Mouse (Mus musculus): Measurements from ENCODE around the gene Thsd7a. TPM values are rescaled to one million over a fixed set of nuclear protein-coding genes. Genes with fewer than 3 reads are reported as not detected.

Gene Thsd7a
- total and polyA plus RNA-seq, 3 experiments = 0.30 TPM; not detected in 2

DNA sequence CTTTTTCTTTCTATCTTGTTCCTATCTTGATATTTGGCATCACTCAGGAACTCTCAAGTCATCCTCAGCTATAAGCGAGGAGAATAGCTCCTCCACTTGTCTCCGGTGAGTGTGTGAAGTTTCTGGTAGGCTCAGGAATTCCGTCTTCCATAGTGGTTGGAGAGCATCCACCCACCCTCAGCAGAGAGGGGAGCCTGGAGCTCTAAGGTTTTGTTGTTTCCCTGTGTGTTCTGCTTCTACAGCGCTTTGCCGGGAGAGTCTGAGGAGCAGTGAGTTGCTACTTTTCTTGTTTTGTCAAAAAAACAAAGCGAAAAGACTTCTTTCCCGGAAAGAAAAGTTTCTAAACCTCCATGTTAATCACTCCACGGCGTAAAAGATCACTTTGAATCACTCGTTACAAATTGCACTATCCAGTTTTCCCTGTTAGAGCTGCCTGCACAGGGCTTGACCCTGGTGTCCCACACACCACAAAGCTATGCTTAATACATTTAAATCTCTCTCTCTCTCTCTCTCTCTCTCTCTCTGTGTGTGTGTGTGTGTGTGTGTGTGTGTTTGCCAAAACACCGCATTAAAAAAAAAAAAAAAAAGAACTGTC, 1.3 kb downstream of the Thsd7a start:
- dilution Hi-C loops (cut with MboI; ENCODE audit: extremely low pct_ligation_motif_present, extremely low pct_unique_long_range_greater_than_20kb, low sequenced_read_pairs) = no loop called here
- DNase-seq (ENCODE audit: extremely low read depth) = no peak

DNA sequence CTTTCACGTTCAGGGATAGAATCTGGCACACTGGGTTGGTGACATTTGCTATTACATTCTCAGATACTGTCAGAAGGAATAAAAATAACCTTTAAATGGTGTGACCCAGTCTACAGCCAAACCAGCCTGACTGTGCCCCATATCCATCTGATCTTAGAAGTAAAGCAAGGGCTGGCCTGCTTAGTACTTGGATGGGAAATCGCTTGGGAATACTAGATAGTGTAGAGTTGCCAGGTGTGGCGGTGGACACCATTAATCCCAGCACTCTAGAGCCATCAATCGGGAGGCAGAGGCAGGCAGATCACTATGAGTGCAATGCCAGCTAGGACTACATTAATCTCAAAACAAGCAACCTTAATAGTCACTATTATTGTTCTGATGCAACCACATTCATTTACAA, 6.4 kb downstream of the Thsd7a start:
- Histone ChIP-seq H3K4me2 (ENCODE audit: insufficient read depth, low read depth, poor library complexity, severe bottlenecking) (no peak overlapping the region), H3K4me3 (replicated peaks in 1 of 3; ENCODE audit: low read depth in 2 of 3, low read length in 2 of 3, poor library complexity in 1 of 3) (no peak overlapping the region), H3K4me1 (ENCODE audit: control insufficient read depth in 1 of 2, insufficient read depth in 2 of 2) (no peaks in the 10 kb centered on the region), H3K36me3 (replicated peaks in 1 of 2; ENCODE audit: control insufficient read depth in 1 of 2, insufficient read depth in 1 of 2, low read length in 1 of 2) (no peaks in the 10 kb centered on the region), H3K9me3 (replicated peaks; ENCODE audit: low read length) (no peaks in the 10 kb centered on the region), H3K9ac (ENCODE audit: insufficient read depth, low read depth) (no peak overlapping the region), H3K79me2 (replicated peaks; ENCODE audit: control insufficient read depth, extremely low read depth, insufficient read depth, poor library complexity, severe bottlenecking) (no peaks in the 10 kb centered on the region), H3K27me3 (replicated peaks) (no peaks in the 10 kb centered on the region), H3K27ac (ENCODE audit: insufficient read depth, low read depth) (no peak overlapping the region)
- no peak for DNase-seq (ENCODE audit: extremely low read depth)
- in situ Hi-C loops (cut with MboI; ENCODE audit: low pct_ligation_motif_present, low pct_unique_long_range_greater_than_20kb, low sequenced_read_pairs) (no loop called here), dilution Hi-C loops (cut with MboI; ENCODE audit: extremely low pct_ligation_motif_present, extremely low pct_unique_long_range_greater_than_20kb, low sequenced_read_pairs) (no loop called here)
- TF ChIP-seq TBP (conservative IDR thresholded peaks at IDR 0.05; ENCODE audit: low read depth, low read length) (no peak), HCFC1 (IDR thresholded peaks at IDR 0.05; ENCODE audit: low read depth, low read length) (no peak), MAFK (IDR thresholded peaks at IDR 0.05; ENCODE audit: insufficient replicate concordance, low read length) (no peak), MAX (IDR thresholded peaks at IDR 0.05; ENCODE audit: low read length) (no peak)

More for the DNA sequence above, 1.3 kb downstream of the Thsd7a start:
- Histone ChIP-seq H3K9me3 (replicated peaks; ENCODE audit: low read length) (no peaks in the 10 kb centered on the region), H3K27ac (ENCODE audit: insufficient read depth, low read depth) (no peak overlapping the region), H3K4me2 (ENCODE audit: insufficient read depth, low read depth, poor library complexity, severe bottlenecking) (no peak overlapping the region), H3K79me2 (replicated peaks; ENCODE audit: control insufficient read depth, extremely low read depth, insufficient read depth, poor library complexity, severe bottlenecking) (no peaks in the 10 kb centered on the region), H3K9ac (ENCODE audit: insufficient read depth, low read depth) (no peak overlapping the region), H3K36me3 (replicated peaks in 1 of 2; ENCODE audit: control insufficient read depth in 1 of 2, insufficient read depth in 1 of 2, low read length in 1 of 2) (no peaks in the 10 kb centered on the region), H3K4me3 (replicated peaks in 1 of 3; ENCODE audit: low read depth in 2 of 3, low read length in 2 of 3, poor library complexity in 1 of 3) (no peak overlapping the region), H3K4me1 (ENCODE audit: control insufficient read depth in 1 of 2, insufficient read depth in 2 of 2) (no peaks in the 10 kb centered on the region), H3K27me3 (replicated peaks) (no peaks in the 10 kb centered on the region)
- TF ChIP-seq MXI1 (IDR thresholded peaks at IDR 0.05; ENCODE audit: low read depth, low read length) = no peak
- no peak for TF ChIP-seq POLR2AphosphoS2 (IDR thresholded peaks at IDR 0.05; ENCODE audit: low read depth, low read length)
- no peak for TF ChIP-seq E2F4 (IDR thresholded peaks at IDR 0.05; ENCODE audit: insufficient replicate concordance, low read depth, low read length)
- no peak for TF ChIP-seq UBTF (IDR thresholded peaks at IDR 0.05; ENCODE audit: low read depth, low read length)
- no peak for TF ChIP-seq IRF4 (IDR thresholded peaks at IDR 0.05; ENCODE audit: low read depth, low read length)
- no peak for TF ChIP-seq HCFC1 (IDR thresholded peaks at IDR 0.05; ENCODE audit: low read depth, low read length)
- TF ChIP-seq MEF2A (IDR thresholded peaks at IDR 0.05; ENCODE audit: borderline replicate concordance, low read depth, low read length) = no peak
- no peak for TF ChIP-seq CHD1 (IDR thresholded peaks at IDR 0.05; ENCODE audit: low read depth, low read length)
- TF ChIP-seq RAD21 (IDR thresholded peaks at IDR 0.05; ENCODE audit: low read depth, low read length) = no peak
- in situ Hi-C loops (cut with MboI; ENCODE audit: low pct_ligation_motif_present, low pct_unique_long_range_greater_than_20kb, low sequenced_read_pairs) = no loop called here

DNA sequence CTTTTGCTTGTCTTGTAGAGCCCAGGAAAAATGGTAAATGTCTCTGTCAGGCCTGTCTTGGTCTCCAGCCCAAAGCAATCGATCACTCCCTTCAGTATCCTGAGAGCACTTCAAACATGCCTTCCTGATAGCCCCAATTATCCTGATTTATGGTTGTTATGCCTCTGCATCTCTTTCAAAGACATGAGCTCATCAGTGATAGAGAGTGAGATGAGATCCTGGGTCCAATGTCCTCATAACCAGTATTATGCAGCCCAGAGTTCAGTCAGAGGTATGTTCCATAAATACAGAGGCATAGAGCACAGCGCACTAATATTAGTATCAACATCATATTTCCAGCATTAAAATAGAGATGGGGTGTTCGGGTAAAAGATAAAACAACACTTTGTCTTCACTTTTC, 15.3 kb downstream of the Thsd7a start:
- in situ Hi-C loops (cut with MboI; ENCODE audit: low pct_ligation_motif_present, low pct_unique_long_range_greater_than_20kb, low sequenced_read_pairs) = no loop called here
- H3K9ac ChIP-seq (ENCODE audit: insufficient read depth, low read depth) = no peak overlapping the region
- TF ChIP-seq SMC3 (IDR thresholded peaks at IDR 0.05; ENCODE audit: low read depth, low read length) (no peak), USF1 (IDR thresholded peaks at IDR 0.05; ENCODE audit: low read depth, low read length) (no peak), TBP (conservative IDR thresholded peaks at IDR 0.05; ENCODE audit: low read depth, low read length) (no peak), SIN3A (IDR thresholded peaks at IDR 0.05; ENCODE audit: low read length) (no peak), TCF12 (IDR thresholded peaks at IDR 0.05; ENCODE audit: low read depth, low read length) (no peak), MAFK (IDR thresholded peaks at IDR 0.05; ENCODE audit: insufficient replicate concordance, low read length) (no peak), RAD21 (IDR thresholded peaks at IDR 0.05; ENCODE audit: low read depth, low read length) (no peak), RCOR1 (conservative IDR thresholded peaks at IDR 0.05; ENCODE audit: low read depth, low read length) (no peak), POLR2A (IDR thresholded peaks at IDR 0.05; ENCODE audit: low read depth, low read length) (no peak), MAZ (IDR thresholded peaks at IDR 0.05; ENCODE audit: low read depth, low read length) (no peak), MYC (IDR thresholded peaks at IDR 0.05; ENCODE audit: low read depth, low read length) (no peak), ELF1 (IDR thresholded peaks at IDR 0.05; ENCODE audit: low read depth, low read length) (no peak), BHLHE40 (IDR thresholded peaks at IDR 0.05; ENCODE audit: low read depth, low read length) (no peak), CTCF (conservative IDR thresholded peaks at IDR 0.05 in 1 of 2, IDR thresholded peaks at IDR 0.05 in 1 of 2; ENCODE audit: low read depth in 2 of 2, low read length in 2 of 2) (no peak), NELFE (IDR thresholded peaks at IDR 0.05; ENCODE audit: low read depth, low read length) (no peak), KAT2A (IDR thresholded peaks at IDR 0.05; ENCODE audit: insufficient replicate concordance, low read length) (no peak), USF2 (conservative IDR thresholded peaks at IDR 0.05; ENCODE audit: low read depth, low read length) (no peak), HCFC1 (IDR thresholded peaks at IDR 0.05; ENCODE audit: low read depth, low read length) (no peak)

More for the DNA sequence above, 15.3 kb downstream of the Thsd7a start:
- Histone ChIP-seq H3K79me2 (replicated peaks; ENCODE audit: control insufficient read depth, extremely low read depth, insufficient read depth, poor library complexity, severe bottlenecking) (no peaks in the 10 kb centered on the region), H3K27me3 (replicated peaks) (no peaks in the 10 kb centered on the region), H3K4me1 (ENCODE audit: control insufficient read depth in 1 of 2, insufficient read depth in 2 of 2) (0 out of 4 replicates have a peak, but pooled peaks cover 0 to 3% of the 10 kb centered on the region in 2 experiments), H3K9me3 (replicated peaks; ENCODE audit: low read length) (peaks cover 2% of the 10 kb centered on the region), H3K4me3 (replicated peaks in 1 of 3; ENCODE audit: low read depth in 2 of 3, low read length in 2 of 3, poor library complexity in 1 of 3) (no peak overlapping the region), H3K27ac (ENCODE audit: insufficient read depth, low read depth) (no peak overlapping the region), H3K36me3 (replicated peaks in 1 of 2; ENCODE audit: control insufficient read depth in 1 of 2, insufficient read depth in 1 of 2, low read length in 1 of 2) (no peaks in the 10 kb centered on the region), H3K4me2 (ENCODE audit: insufficient read depth, low read depth, poor library complexity, severe bottlenecking) (no peak overlapping the region)
- no peak for DNase-seq (ENCODE audit: extremely low read depth)
- dilution Hi-C loops (cut with MboI; ENCODE audit: extremely low pct_ligation_motif_present, extremely low pct_unique_long_range_greater_than_20kb, low sequenced_read_pairs) = no loop called here
